Mouse (Mus musculus) midbrain, embryonic 15.5 days (tissue): ENCODE results near the gene Prrc2b. TPM values are rescaled to one million over a fixed set of nuclear protein-coding genes. Genes with fewer than 3 reads are reported as not detected.
A peak's percentile ranks its signal among the peaks of the same experiment; 100 is the strongest.

Experiments used
- ATAC-seq: fragments of 200-750 bp; cut with Nextera tagmentation; replicated peaks from 2 replicates; pipeline ENCODE4 v1.8.0; 2017; ENCODE audit warnings: moderate TSS enrichment
- H3K27ac ChIP-seq: fragments of 300-500 bp; sonication (generic); 2 replicates; pipeline ENCODE4 v1.5.1; 2015; ENCODE audit warnings: mild to moderate bottlenecking, inconsistent platforms
- H3K27me3 ChIP-seq: fragments of 300-500 bp; sonication (generic); replicated peaks from 2 replicates; pipeline ENCODE4 v1.6.1; 2015; ENCODE audit warnings: inconsistent platforms
- H3K36me3 ChIP-seq: fragments of 300-500 bp; sonication (generic); replicated peaks from 2 replicates; pipeline ENCODE4 v1.6.1; 2015; ENCODE audit warnings: inconsistent platforms
- H3K4me1 ChIP-seq: fragments of 300-500 bp; sonication (generic); 2 replicates; pipeline ENCODE4 v1.6.1; 2015; ENCODE audit warnings: inconsistent platforms
- H3K4me2 ChIP-seq: fragments of 300-500 bp; sonication (generic); 2 replicates; pipeline ENCODE4 v1.6.1; 2015; ENCODE audit warnings: inconsistent platforms, mild to moderate bottlenecking, moderate library complexity
- H3K4me3 ChIP-seq: fragments of 300-500 bp; sonication (generic); 2 replicates; pipeline ENCODE4 v1.5.1; 2015; ENCODE audit warnings: mild to moderate bottlenecking, inconsistent platforms
- H3K9ac ChIP-seq: fragments of 300-500 bp; sonication (generic); 2 replicates; pipeline ENCODE4 v1.6.1; 2015; ENCODE audit warnings: mild to moderate bottlenecking, inconsistent platforms
- H3K9me3 ChIP-seq: fragments of 300-500 bp; sonication (generic); 2 replicates; pipeline ENCODE4 v1.6.1; 2016; ENCODE audit warnings: inconsistent platforms
- WGBS: fragments of 180-500 bp; shearing (Covaris S2); methylation state at CpG from one replicate; pipeline ENCODE4 v1.1.7; 2015; ENCODE audit warnings: mixed read lengths; 5-methylcytosine and 5-hydroxymethylcytosine counted together
- polyA plus RNA-seq: library from polyadenylated mRNA; unstranded; fragments of >200 nt; fragmentation: Nextera tagmentation; extraction: Ambion mirVana; gene quantifications from 2 replicates; pipeline ENCODE4 v1.2.1, GENCODE M21; 2015

The Prrc2b gene
- polyA plus RNA-seq, 1 experiment from 2014 or later, result 92.2 TPM

GRCm38 (mm10) chr2:32200033-32200432, 49.2 kb downstream of the Prrc2b start:
- H3K4me3 ChIP-seq, result no peak overlapping the region
- peaks cover 79% of the 10 kb centered on the region for H3K36me3 ChIP-seq
- no peaks in the 10 kb centered on the region for H3K27me3 ChIP-seq
- H3K27ac ChIP-seq, result no peak overlapping the region
- no peak overlapping the region for H3K9ac ChIP-seq
- H3K4me1 ChIP-seq, result no peaks in the 10 kb centered on the region
- no peaks in the 10 kb centered on the region for H3K9me3 ChIP-seq
- H3K4me2 ChIP-seq, result no peak overlapping the region
- 92% methylated on average over 4 of the region's 4 CpGs for WGBS
- no peak for ATAC-seq

GRCm38 (mm10) chr2:32200712-32201111, 49.8 kb downstream of the Prrc2b start:
- H3K36me3 ChIP-seq, result peaks cover 80% of the 10 kb centered on the region
- no peak overlapping the region for H3K4me3 ChIP-seq
- H3K27ac ChIP-seq, result no peak overlapping the region
- WGBS, result 90% methylated on average over 11 of the region's 11 CpGs
- ATAC-seq, result no peak
- no peaks in the 10 kb centered on the region for H3K9me3 ChIP-seq
- no peak overlapping the region for H3K4me2 ChIP-seq
- H3K9ac ChIP-seq, result no peak overlapping the region
- no peaks in the 10 kb centered on the region for H3K27me3 ChIP-seq
- no peaks in the 10 kb centered on the region for H3K4me1 ChIP-seq

- Histone ChIP-seq H3K4me1 (no peaks in the 10 kb centered on the region), H3K4me3 (no peak overlapping the region), H3K4me2 (no peak overlapping the region), H3K9ac (no peak overlapping the region), H3K36me3 (peaks cover 79% of the 10 kb centered on the region), H3K27me3 (no peaks in the 10 kb centered on the region), H3K9me3 (no peaks in the 10 kb centered on the region), H3K27ac (no peak overlapping the region)
- WGBS, result 65% methylated on average over 7 of the region's 7 CpGs
- 0 out of 2 replicates have a peak, but pooled peaks have one; percentile 30 for ATAC-seq
Observed at GRCm38 (mm10) chr2:32201527-32201926, 50.6 kb downstream of the Prrc2b start.

GRCm38 (mm10) chr2:32203853-32204252, 53.0 kb downstream of the Prrc2b start:
- Histone ChIP-seq H3K27ac (no peak overlapping the region), H3K9me3 (no peaks in the 10 kb centered on the region), H3K4me1 (no peaks in the 10 kb centered on the region), H3K9ac (no peak overlapping the region), H3K36me3 (peaks cover 85% of the 10 kb centered on the region), H3K4me2 (no peak overlapping the region), H3K27me3 (no peaks in the 10 kb centered on the region), H3K4me3 (no peak overlapping the region)
- no peak for ATAC-seq
- 92% methylated on average over 13 of the region's 13 CpGs for WGBS

- 91% methylated on average over 1 of the region's 1 CpGs for WGBS
- H3K27ac ChIP-seq, result no peak overlapping the region
- ATAC-seq, result no peak
- peaks cover 87% of the 10 kb centered on the region for H3K36me3 ChIP-seq
- no peak overlapping the region for H3K4me2 ChIP-seq
- no peak overlapping the region for H3K9ac ChIP-seq
- H3K27me3 ChIP-seq, result no peaks in the 10 kb centered on the region
- H3K4me1 ChIP-seq, result no peaks in the 10 kb centered on the region
- H3K4me3 ChIP-seq, result no peak overlapping the region
- H3K9me3 ChIP-seq, result no peaks in the 10 kb centered on the region
Observed at GRCm38 (mm10) chr2:32207682-32208081, 56.8 kb downstream of the Prrc2b start.

- no peak overlapping the region for H3K4me3 ChIP-seq
- 94% methylated on average over 8 of the region's 8 CpGs for WGBS
Observed at GRCm38 (mm10) chr2:32211689-32212088, 60.8 kb downstream of the Prrc2b start.

GRCm38 (mm10) chr2:32213000-32213399, 62.1 kb downstream of the Prrc2b start:
- Histone ChIP-seq H3K36me3 (peaks cover 84% of the 10 kb centered on the region), H3K27me3 (no peaks in the 10 kb centered on the region), H3K27ac (no peak overlapping the region), H3K9ac (no peak overlapping the region), H3K4me1 (no peaks in the 10 kb centered on the region; the same call in 1 of the 2 replicates), H3K4me2 (no peak overlapping the region), H3K9me3 (no peaks in the 10 kb centered on the region), H3K4me3 (no peak overlapping the region)
- WGBS, result 70% methylated on average over 10 of the region's 10 CpGs
- no peak for ATAC-seq

More at GRCm38 (mm10) chr2:32211689-32212088, 60.8 kb downstream of the Prrc2b start:
- H3K27me3 ChIP-seq, result no peaks in the 10 kb centered on the region
- H3K9ac ChIP-seq, result no peak overlapping the region
- no peak overlapping the region for H3K27ac ChIP-seq
- H3K4me2 ChIP-seq, result no peak overlapping the region
- ATAC-seq, result no peak
- H3K9me3 ChIP-seq, result no peaks in the 10 kb centered on the region
- H3K4me1 ChIP-seq, result no peaks in the 10 kb centered on the region; the same call in 1 of the 2 replicates
- H3K36me3 ChIP-seq, result peaks cover 84% of the 10 kb centered on the region

- no peak overlapping the region for H3K4me2 ChIP-seq
- ATAC-seq, result no peak
- 91% methylated on average over 10 of the region's 10 CpGs for WGBS
Observed at GRCm38 (mm10) chr2:32215576-32215975, 64.7 kb downstream of the Prrc2b start.

GRCm38 (mm10) chr2:32216506-32216905, 65.6 kb downstream of the Prrc2b start:
- Histone ChIP-seq H3K27me3 (no peaks in the 10 kb centered on the region), H3K9ac (no peak overlapping the region), H3K27ac (no peak overlapping the region), H3K9me3 (no peaks in the 10 kb centered on the region), H3K4me1 (no peaks in the 10 kb centered on the region; the same call in 1 of the 2 replicates), H3K4me3 (no peak overlapping the region), H3K4me2 (no peak overlapping the region), H3K36me3 (peaks cover 93% of the 10 kb centered on the region)
- ATAC-seq, result no peak
- 88% methylated on average over 10 of the region's 10 CpGs for WGBS

More at GRCm38 (mm10) chr2:32215576-32215975, 64.7 kb downstream of the Prrc2b start:
- Histone ChIP-seq H3K27me3 (no peaks in the 10 kb centered on the region), H3K4me3 (no peak overlapping the region), H3K9ac (no peak overlapping the region), H3K27ac (no peak overlapping the region), H3K36me3 (peaks cover 85% of the 10 kb centered on the region), H3K9me3 (no peaks in the 10 kb centered on the region), H3K4me1 (no peaks in the 10 kb centered on the region; the same call in 1 of the 2 replicates)

- 85% methylated on average over 8 of the region's 8 CpGs for WGBS
- no peak overlapping the region for H3K9ac ChIP-seq
- no peaks in the 10 kb centered on the region; the same call in 1 of the 2 replicates for H3K4me1 ChIP-seq
- H3K27me3 ChIP-seq, result no peaks in the 10 kb centered on the region
- H3K4me3 ChIP-seq, result no peak overlapping the region
- no peak for ATAC-seq
- peaks cover 93% of the 10 kb centered on the region for H3K36me3 ChIP-seq
- H3K9me3 ChIP-seq, result no peaks in the 10 kb centered on the region
- no peak overlapping the region for H3K4me2 ChIP-seq
- H3K27ac ChIP-seq, result no peak overlapping the region
Observed at GRCm38 (mm10) chr2:32217656-32218055, 66.8 kb downstream of the Prrc2b start.

- Histone ChIP-seq H3K9ac (no peak overlapping the region), H3K4me3 (no peak overlapping the region), H3K4me2 (no peak overlapping the region), H3K36me3 (peaks cover 93% of the 10 kb centered on the region), H3K27ac (no peak overlapping the region), H3K9me3 (no peaks in the 10 kb centered on the region), H3K27me3 (no peaks in the 10 kb centered on the region), H3K4me1 (no peaks in the 10 kb centered on the region; the same call in 1 of the 2 replicates)
- no peak for ATAC-seq
- WGBS, result 95% methylated on average over 5 of the region's 5 CpGs
Observed at GRCm38 (mm10) chr2:32218113-32218512, 67.2 kb downstream of the Prrc2b start.

- H3K9ac ChIP-seq, result no peak overlapping the region
- peaks cover 95% of the 10 kb centered on the region for H3K36me3 ChIP-seq
- H3K27ac ChIP-seq, result no peak overlapping the region
- H3K4me1 ChIP-seq, result no peaks in the 10 kb centered on the region
- no peaks in the 10 kb centered on the region for H3K27me3 ChIP-seq
- no peak for ATAC-seq
- no peak overlapping the region for H3K4me3 ChIP-seq
- WGBS, result 87% methylated on average over 11 of the region's 11 CpGs
- no peak overlapping the region for H3K4me2 ChIP-seq
- no peaks in the 10 kb centered on the region for H3K9me3 ChIP-seq
Observed at GRCm38 (mm10) chr2:32218541-32219334, 67.9 kb downstream of the Prrc2b start.

- Histone ChIP-seq H3K9me3 (no peaks in the 10 kb centered on the region), H3K4me1 (no peaks in the 10 kb centered on the region), H3K36me3 (peaks cover 95% of the 10 kb centered on the region), H3K27ac (no peak overlapping the region), H3K4me2 (no peak overlapping the region), H3K27me3 (no peaks in the 10 kb centered on the region), H3K4me3 (no peak overlapping the region), H3K9ac (no peak overlapping the region)
- no peak for ATAC-seq
- 96% methylated on average over 14 of the region's 14 CpGs for WGBS
Observed at GRCm38 (mm10) chr2:32219501-32219900, 68.6 kb downstream of the Prrc2b start.
